Mouse (Mus musculus): ENCODE data around the gene Pgm1.

GRCm38 (mm10) chr4:100035919-100036554 lies 106.8 kb downstream of the Pgm1 start:
- TF ChIP-seq CTCF (IDR thresholded peaks at IDR 0.05; ENCODE audit: borderline replicate concordance, insufficient read depth, low read depth, low read length) (no peak), POLR2A (IDR thresholded peaks at IDR 0.05; ENCODE audit: borderline replicate concordance, insufficient read depth, low read length) (no peak)
